Mouse (Mus musculus) gastrocnemius, postnatal 36 days (tissue): ENCODE results near the gene Pex26. TPM values are rescaled to one million over a fixed set of nuclear protein-coding genes. Genes with fewer than 3 reads are reported as not detected.
A peak's percentile ranks its signal among the peaks of the same experiment; 100 is the strongest.

Source experiments
- DNase-seq, 2 experiments: peaks; one replicate each; pipeline ENCODE4 v3.0.0; 2022
- intact Hi-C: fragments of 180-260 bp; cut with DNase I; formaldehyde crosslinking; loops from one replicate; pipeline ENCODE4 v1.15.1; 2025
- total RNA-seq, 2 experiments: library from RNA; stranded (reverse); gene quantifications; 2 replicates each; pipeline ENCODE4 v1.2.3; 2021

Gene Pex26
- total RNA-seq, 2 experiments from 2014 or later, result 2.2 to 2.9 TPM

GRCm38 (mm10) chr6:121224993-121225392, 41.5 kb downstream of the Pex26 start:
- no peak for DNase-seq
- intact Hi-C loops, result no loop called here

DNA sequence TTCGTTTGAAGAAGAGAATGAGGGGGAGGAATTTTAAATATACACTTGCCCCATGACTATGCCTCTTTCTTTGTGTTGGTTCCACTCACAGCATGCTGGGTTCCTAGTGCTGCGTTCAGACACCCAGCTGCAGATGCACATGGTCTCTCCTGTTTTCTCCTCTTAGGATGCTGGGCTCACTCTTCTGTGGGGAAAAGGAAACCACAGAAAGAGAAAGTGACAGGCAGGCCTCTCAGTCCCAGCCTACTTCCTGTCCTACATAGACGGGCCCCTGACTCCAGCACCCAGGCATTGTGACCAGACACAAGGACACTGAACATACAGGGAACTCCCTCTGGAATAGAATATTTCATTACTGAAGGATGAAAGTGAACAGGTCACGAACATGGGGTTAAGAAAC, 42.6 kb downstream of the Pex26 start:
- intact Hi-C loops, result no loop called here
- no peak for DNase-seq

- no peak for DNase-seq
- intact Hi-C loops, result no loop called here
Observed at GRCm38 (mm10) chr6:121226744-121227143, 43.3 kb downstream of the Pex26 start.

- no peak for DNase-seq
- intact Hi-C loops, result no loop called here
Observed at GRCm38 (mm10) chr6:121228421-121228820, 45.0 kb downstream of the Pex26 start.

GRCm38 (mm10) chr6:121232652-121233051, 49.2 kb downstream of the Pex26 start:
- intact Hi-C loops, result no loop called here
- DNase-seq, result no peak

GRCm38 (mm10) chr6:121236386-121236785, 52.9 kb downstream of the Pex26 start:
- intact Hi-C loops, result no loop called here
- DNase-seq, result no peak

GRCm38 (mm10) chr6:121238209-121238608, 54.7 kb downstream of the Pex26 start:
- no peak for DNase-seq
- intact Hi-C loops, result no loop called here

DNA sequence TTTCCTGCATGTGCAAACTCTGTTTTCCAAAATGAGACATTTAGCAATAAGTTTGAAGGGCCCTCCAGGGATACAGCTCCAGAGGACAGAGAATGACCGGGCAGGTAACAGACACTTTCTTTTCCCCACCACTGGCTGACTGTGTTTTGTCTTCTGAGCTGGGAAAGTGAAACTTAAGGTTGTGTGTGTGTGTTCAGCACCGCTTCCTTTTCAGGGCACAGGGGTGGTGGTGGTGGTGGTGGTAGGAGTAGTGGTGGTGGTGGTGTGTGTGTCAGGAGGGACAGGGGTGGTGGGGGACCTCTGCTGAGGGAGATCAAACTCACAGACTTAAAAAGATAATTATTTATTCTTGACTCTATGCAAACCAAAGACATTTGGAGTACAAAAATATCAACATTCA, 58.3 kb downstream of the Pex26 start:
- no peak for DNase-seq
- intact Hi-C loops, result no loop called here

- no peak for DNase-seq
- intact Hi-C loops, result no loop called here
Observed at GRCm38 (mm10) chr6:121243161-121243560, 59.7 kb downstream of the Pex26 start.

- peak; percentile 85 to 89 for DNase-seq
- intact Hi-C loops, result loop anchor here (2.0 kb wide), 1 partner anchor 61 kb away; no protein-coding TSS in a partner anchor
Observed at GRCm38 (mm10) chr6:121245127-121246036, 61.9 kb downstream of the Pex26 start, which contains the start of gene Usp18. Gene Usp18 (plus strand): TSS chr6:121245906.

- intact Hi-C loops, result no loop called here
- no peak for DNase-seq
Observed at GRCm38 (mm10) chr6:121246037-121246361, 62.5 kb downstream of the Pex26 start.

Other genes with a start within 250 kb of the Pex26 start
- 10 to 100 TPM; 49.6 to 54.7 TPM for gene Mical3, start 52.7 kb upstream of the Pex26 start, total RNA-seq
- 100 to 1,000 TPM; 183 to 207 TPM for gene Tuba8, start 27.0 kb downstream of the Pex26 start, total RNA-seq
- gene Usp18, start 62.2 kb downstream of the Pex26 start, total RNA-seq, result 1 to 10 TPM in 1 of 2 experiments, under 1 TPM in 1; 0.48 to 1.2 TPM
- under 1 TPM; 0.23 to 0.32 TPM for gene Slc6a13, start 116.6 kb downstream of the Pex26 start, total RNA-seq
- under 1 TPM in 1 of 2 experiments, not detected in 1; 0.42 TPM for gene Slc6a12, start 159.4 kb downstream of the Pex26 start, total RNA-seq